Mouse (Mus musculus) NIH3T3 (cell line): Measurements from ENCODE around the gene Pnma3.
"Not testable (repeated sequence)": the region's sequence is repeated elsewhere in the genome, so short reads cannot be mapped to it uniquely, and the experiment has no call there.

ENCODE experiments used
- DNase-seq: peaks from one replicate; pipeline ENCODE4 v3.0.0-alpha.2; 2012; ENCODE audit warnings: low read depth

Gene Pnma3

DNA sequence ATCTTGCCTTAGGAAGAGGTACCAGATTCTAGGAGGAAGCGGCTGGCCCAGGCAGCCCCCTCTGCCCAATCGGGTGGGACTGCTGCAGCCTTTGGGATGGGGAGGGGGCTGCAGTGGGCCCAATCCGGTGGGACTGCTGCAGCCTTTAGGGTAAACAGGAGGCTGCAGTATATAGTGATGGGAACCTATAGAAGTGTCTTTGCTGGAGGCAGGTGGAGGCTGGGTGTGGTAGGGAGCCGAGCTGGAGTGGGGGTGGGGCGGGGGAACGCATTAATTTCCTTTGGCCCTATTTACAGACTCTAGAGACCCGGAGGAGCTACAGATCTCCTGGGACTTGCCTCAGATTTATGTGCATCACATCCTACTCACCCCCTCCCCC is at the start of gene Pnma3:
Gene Pnma3 (plus strand): TSS at position 373 of the 379 bp plus-strand sequence.
- no peak for DNase-seq

DNA sequence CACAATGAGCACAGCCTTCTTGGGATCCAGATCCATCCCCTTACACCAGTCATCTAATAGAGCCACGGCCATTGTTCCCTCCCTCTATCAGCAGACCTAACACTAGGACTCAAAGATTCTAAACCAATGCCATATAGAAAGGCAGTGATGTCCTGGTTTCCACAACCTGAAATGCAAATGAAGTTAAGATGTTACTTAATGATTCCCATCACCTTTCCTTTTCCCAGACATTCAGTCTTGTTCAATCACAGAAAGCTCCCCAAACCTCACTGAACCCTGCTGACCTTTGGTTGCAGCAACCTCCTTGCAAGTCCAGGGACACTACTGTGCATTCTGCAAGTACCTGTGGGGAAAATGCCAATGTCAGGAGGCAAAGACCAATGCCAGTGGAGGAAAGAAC is 27.6 kb upstream of the Pnma3 start, which contains the start of gene Pnma5:
Gene Pnma5 (minus strand): TSS at position 101 of the 400 bp plus-strand sequence.
- DNase-seq = no peak

DNA sequence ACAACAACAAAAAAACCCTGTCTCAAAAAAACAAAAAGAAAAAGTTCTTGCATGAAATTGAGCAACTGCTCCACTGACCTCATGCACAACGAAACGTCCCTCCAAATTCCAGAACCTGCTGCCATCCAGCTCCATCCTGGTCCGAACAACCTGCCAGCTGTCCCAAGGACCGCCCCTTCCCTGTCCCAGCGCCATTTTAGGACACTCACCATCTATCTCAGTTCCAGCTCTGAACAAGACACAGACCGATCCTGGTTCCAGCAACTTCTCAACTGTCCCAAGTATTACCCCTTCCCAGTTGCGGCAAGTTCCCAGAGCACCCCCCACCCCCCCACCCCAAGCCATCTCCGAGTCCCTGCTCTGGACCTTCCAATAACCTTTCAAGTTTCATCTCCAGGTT is 25.8 kb upstream of the Pnma3 start:
- no peak for DNase-seq

- no peak for DNase-seq
These were observed 24.9 kb upstream of the Pnma3 start for GRCm38 (mm10) chrX:73039666-73040065.

- DNase-seq = peak; percentile 90
These were observed 10.6 kb upstream of the Pnma3 start for GRCm38 (mm10) chrX:73053860-73054563.

DNA sequence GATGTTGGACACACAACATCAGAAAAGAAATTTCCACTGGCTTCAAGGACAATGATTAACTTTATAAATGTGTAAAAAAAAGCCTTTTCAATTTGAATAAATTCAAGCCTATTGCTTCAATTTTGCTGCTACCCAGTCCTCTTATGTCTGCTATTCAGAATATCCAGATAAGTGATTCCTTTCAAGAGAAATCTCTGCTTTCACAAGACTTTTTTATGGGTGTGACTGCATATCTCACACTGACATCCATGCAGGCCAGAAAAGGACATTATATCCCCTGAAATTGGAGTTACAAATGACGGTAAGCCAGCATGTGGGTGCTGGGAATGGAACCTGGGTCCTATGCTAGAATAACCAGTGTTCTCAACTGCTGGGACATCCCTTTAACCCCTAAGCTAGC is 3.1 kb upstream of the Pnma3 start:
- DNase-seq = no peak

- DNase-seq = no peak
These were observed 2.3 kb upstream of the Pnma3 start for GRCm38 (mm10) chrX:73062323-73062722.

DNA sequence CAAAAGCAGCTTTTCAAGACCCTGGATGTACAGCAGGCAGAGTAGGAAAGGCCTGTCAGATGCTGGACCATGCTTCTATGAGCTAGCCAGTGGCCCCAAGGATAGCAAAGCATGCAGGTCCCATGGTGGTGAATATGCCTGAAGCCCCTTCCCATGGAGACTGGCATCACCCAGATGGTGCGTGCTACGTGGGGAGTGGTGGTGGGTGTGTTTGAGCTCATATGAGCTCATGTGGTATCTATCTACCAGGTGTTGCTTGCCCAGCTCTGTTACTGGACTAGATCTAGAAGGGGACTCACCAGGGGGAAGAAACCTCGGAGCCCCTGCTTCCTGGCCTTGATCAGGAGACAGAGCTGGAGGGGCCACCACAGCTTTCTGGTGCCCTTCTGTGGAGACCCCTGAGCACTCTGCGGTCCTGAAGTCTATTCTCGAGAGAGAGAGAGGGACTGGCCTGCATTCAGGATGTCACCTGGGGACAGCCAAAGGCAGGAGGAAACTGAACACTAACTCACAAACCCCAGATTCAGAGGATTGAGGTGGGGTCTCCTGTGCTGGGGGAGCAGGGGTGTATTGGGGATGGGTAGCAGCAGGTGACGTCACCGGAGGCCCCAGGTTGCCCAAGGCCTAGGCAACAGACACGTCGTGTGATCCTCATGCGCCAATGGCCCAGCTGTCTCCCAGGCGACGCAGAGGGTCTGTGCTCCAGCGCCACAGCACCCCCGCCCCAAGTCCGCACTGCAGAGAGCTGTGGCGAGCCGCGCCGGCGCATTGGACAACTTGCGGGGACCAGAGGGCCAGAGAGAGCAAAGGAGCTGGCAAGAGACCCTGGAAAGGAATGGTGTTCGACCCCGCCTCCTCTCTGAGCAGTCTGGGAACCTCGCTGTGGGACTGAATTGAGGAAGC is 824 bp upstream of the Pnma3 start:
- no peak for DNase-seq

DNA sequence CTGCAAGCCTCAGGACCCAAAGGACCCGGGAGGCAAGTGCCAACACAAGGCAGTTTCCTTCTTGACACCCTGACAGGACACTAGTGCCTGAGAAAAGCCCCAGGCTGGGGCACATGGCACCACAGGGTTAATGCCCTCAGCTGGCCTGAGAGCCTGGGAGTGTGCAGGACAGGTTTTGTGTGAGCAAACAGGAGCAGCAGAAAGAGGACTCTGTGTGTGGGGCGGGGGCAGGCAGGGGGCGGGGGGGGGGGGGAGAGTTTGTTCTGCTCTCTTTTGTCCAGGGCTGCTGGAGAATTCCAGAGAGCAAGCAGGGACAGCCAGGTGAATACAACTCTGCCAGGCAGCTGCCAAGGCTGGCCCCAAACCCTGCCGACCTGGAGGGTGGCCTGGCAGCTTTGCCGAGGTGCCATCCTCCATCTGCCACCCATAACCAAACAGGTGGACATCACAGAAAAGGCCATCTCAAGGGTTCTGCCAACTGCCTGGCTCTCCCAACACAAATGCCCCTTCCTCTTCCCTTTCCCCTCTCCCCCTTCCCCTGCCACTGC is 2.3 kb downstream of the Pnma3 start:
- not testable (repeated sequence) for DNase-seq

GRCm38 (mm10) chrX:73082267-73083055 is 17.9 kb downstream of the Pnma3 start, which contains the start of gene Xlr4a:
Gene Xlr4a (minus strand): TSS chrX:73082478.
- not testable (repeated sequence) for DNase-seq

DNA sequence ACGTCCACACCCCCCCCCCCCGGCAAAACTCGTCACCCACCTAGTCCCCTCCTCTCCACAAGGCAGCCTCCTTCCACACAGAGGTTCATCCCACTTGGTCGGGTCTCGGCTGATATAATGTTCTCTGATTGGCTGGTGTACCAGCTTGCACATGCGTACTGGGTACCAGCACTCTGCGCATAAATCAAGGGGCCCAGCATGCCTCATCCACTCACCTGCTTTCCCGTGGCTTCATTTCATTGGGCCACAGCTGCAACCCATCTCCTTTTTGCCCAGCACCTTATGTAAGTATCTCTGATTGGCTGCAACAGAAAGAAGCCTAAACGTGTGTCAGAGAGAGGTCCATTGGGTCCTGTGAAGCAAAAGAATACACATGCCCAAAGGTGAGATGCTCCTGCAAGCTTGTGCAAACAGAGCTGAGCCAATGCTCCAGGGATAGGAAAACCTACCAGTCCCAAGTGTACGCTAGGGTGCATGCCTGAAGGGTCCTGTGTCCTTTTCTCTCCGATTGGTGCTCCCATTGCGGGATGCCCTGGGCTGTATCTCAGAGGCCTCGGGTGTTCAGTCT is 32.4 kb downstream of the Pnma3 start, which contains the start of gene Xlr3a:
Gene Xlr3a (minus strand): TSS at position 155 of the 568 bp plus-strand sequence.
- peak; percentile 1 for DNase-seq

DNA sequence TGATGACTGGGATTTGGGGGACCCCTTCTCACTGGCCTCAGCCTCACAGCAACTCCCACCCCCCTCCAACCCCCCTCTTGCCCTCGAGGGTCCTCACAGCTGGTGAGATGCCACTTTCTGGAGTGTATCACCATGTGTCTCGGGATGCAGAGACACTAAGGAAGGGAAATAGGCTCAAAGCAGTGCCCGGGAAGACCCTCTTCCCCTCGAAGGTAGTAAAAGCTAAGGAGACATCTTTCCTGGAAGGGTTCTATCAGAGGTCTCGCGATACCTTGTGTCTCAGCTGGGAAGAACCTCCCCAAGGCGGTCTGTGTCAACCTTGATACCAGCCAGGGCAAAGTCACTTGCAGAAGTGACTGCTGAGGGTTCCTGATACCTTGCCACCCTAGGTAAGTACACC is 52.2 kb downstream of the Pnma3 start, which contains the start of gene Gm14685:
Gene Gm14685 (plus strand): TSS at position 301 of the 400 bp plus-strand sequence.
- DNase-seq = not testable (repeated sequence)
